Mouse (Mus musculus) kidney, adult 2 months (tissue): Measurements from ENCODE around the gene Serpinb6d.

Source experiments
- CTCF ChIP-seq: fragments of 200-500 bp; conservative IDR thresholded peaks from 2 replicates; pipeline ENCODE4 v1.5.1; 2011; ENCODE audit warnings: low read depth, mild to moderate bottlenecking, control low read depth, low read length, moderate library complexity, mixed read lengths; ENCODE audit not compliant: insufficient read depth, insufficient read length
- POLR2A ChIP-seq: fragments of 200-500 bp; IDR thresholded peaks from one replicate; pipeline ENCODE4 v1.6.1; 2011; ENCODE audit warnings: low read depth, low read length, control low read depth

GRCm38 (mm10) chr13:33642540-33642939, 18.7 kb upstream of the Serpinb6d start:
- TF ChIP-seq POLR2A (no peak), CTCF (no peak)
